Mouse (Mus musculus): ENCODE results near the gene Bnip1.

DNA sequence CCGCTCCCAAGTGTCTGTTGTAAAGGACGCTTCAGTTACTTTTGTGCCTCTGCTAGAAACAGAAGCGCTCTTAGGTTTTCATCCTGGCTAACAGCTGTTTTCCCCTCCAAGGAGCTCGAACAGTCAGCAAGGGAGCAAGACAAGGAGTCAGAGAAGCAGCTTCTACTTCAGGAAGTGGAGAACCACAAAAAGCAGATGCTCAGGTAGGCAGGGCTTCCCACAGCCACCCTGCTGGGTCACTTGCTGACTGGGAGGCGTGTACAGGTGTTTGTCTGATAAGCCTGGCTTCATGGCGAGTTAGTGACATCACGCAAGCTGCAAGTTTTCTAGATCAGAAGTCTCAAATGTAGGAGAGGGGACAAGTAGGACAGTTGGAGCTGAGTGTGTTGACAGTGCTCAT is 5.7 kb downstream of the Bnip1 start:
- TF ChIP-seq USF1 (IDR thresholded peaks at IDR 0.05; ENCODE audit: low read depth) (no peak), CTCF (IDR thresholded peaks at IDR 0.05; ENCODE audit: control insufficient read depth, insufficient read depth, insufficient read length) (no peak), MYOD1 (IDR thresholded peaks at IDR 0.05; ENCODE audit: control insufficient read depth, insufficient read length, low read depth) (no peak), MAX (IDR thresholded peaks at IDR 0.05) (no peak), CEBPB (IDR thresholded peaks at IDR 0.05; ENCODE audit: low read depth) (no peak), MYOG (IDR thresholded peaks at IDR 0.05; ENCODE audit: control insufficient read depth, extremely low read depth, insufficient read length) (no peak), FOSL1 (IDR thresholded peaks at IDR 0.05; ENCODE audit: insufficient read depth, low read length, poor library complexity, severe bottlenecking) (no peak)

Measured in C2C12 (cell line).